Mouse (Mus musculus): ENCODE results near the gene Rnf8.
"Not testable (repeated sequence)": the region's sequence is repeated elsewhere in the genome, so short reads cannot be mapped to it uniquely, and the experiment has no call there.

Rnf8 gene

DNA sequence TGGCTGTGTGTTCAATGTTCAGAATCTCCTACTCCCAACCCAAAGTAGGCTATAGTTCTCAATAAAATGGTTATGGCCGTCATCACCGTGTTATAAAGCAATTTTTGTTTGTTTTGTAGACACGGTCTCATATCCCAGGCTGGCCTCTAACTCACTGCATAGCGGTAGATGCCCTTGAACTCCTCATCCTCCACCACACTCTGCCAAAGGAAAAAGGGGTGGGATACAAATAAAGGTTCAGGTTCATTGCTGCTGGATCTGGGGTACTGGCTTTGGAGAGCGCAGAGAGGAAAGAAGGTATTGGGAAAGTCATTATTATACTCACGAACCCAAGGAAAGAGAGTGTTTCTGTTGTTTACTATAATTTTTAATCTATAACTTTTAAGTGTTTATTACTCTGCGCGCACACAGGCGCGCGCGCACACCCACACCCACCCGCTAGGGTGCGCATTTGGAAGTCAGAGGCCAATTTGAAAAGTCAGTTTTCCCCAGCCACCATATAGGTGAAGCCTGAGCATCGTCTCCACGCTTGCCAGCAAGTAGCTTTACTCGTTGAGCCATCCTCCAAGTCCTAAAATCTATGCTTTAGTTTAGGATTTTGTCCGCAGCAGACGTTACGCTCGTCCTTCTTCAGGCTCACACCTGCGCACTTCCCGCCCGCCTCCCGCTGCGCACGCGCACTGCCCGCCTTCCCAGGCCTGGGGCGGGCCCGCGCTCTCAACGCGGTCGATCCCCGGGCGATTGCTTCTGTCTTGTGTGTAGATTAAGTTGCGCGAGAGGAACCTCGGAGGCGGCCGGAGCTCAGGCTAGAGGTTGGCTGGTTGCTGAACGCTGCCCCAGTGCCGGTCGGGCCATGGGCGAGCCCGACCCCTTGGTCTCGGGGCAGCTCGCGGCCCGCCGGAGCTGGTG lies at the start of gene Rnf8, which contains the start of gene Gm28043:
TSS of gene Rnf8 (plus strand) at position 676 of the 909 bp plus-strand sequence.
TSS of gene Gm28043 (plus strand) at position 762 of the 909 bp plus-strand sequence.
- peak; percentile 90 to 93 for DNase-seq (ENCODE audit: low spot score in 2 of 2)

DNA sequence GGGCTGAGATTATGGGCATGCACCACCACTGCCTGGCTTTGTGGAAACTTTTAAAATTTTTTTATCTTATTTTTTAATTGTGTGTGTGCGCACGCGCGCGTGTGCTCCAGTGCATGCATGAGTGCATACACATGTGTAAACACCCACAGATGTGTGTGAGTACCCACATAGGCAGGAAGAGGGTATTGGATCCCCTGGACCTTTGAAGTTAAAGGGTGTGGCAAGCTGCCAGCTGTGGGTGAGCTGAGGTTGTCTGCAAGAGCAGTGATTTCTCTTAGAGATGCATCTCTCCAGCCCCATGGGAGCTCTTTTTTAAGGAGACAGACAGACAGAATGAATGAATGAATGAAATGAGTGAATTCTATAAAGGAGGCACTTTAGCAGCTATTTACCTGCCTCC lies 49.1 kb upstream of the Rnf8 start:
- DNase-seq (ENCODE audit: low spot score in 2 of 2) = no peak

DNA sequence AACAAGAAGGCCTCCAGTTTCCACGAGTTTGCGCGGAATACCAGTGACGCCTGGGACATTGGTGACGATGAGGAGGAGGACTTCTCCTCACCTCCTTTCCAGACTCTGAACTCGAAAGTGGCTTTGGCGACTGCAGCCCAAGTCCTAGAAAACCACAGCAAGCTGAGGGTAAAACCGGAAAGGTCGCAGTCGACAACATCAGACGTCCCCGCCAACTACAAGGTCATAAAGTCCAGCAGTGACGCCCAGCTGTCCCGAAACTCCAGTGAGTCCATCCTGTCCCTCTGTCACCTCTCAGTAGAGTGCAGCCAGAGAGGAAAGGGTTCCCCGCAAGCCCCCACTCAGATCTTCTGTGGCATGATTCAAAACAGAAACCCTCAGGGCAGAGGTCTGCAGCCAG lies 46.2 kb upstream of the Rnf8 start:
- DNase-seq (ENCODE audit: low spot score in 2 of 2) = no peak

DNA sequence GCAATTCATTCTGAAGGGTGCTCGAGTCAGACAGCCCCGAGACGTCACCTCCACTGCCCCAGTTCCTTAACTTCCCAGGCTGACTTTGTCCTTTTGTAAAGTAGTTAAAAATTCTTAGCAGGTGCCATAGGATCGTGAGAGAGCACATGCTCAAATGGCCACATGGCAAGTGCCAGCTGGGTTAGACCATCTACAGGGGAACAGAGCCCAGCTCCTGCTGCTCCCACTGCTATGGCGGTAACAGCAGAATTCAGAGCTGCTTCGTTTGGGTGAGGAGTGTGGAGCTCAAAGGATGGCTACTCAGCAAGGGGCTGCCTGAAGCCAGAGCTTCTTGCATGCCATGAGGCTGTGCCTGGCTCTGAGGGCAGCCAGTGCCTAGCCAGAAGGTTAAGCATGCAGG lies 44.8 kb upstream of the Rnf8 start:
- no peak for DNase-seq (ENCODE audit: low spot score in 2 of 2)

DNA sequence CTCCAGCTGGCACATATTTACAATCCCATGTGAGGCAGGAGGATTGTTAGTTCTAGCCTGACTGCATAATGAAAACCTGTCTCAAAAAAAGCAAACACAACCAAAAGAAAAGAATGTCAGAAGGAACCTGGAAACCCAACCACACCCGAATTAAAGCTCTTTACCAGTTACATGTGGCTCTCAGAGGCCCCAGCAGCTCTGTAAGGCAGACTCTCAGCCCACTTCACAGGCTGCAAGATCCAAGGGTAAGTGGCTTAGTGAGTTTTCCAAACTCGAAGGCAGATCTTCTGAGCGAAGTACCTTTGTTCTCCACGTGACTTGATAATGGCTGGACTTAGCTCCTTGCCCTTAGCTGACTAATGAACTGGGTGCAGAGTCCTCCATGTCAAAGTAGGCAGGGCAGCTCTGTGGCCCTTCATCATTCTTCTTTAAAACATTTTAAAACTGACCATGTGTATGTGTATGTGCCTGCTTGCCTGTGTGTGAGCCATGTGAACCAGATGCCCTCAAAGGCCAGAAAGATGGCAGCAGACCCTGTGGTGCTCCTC lies 34.9 kb upstream of the Rnf8 start:
- DNase-seq (ENCODE audit: low spot score in 2 of 2) = no peak

DNA sequence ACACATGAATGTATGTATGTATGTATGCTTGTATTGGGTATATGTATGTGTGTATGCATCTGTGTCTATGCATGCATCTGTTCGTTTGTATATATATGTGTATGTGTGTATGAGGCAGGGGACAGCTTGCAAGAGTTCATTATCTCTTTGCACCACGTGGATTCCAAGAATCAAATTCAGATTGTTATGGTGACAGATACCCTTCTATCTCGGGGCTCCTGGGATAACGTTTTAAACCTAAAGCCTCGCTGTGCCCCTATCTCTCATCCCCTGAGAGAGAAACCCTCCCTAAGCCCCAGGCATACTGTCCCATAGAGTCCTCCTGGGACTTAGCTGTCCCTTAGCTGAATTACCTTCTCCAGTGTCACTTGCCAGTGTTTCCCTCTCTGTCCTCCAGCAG lies 31.0 kb upstream of the Rnf8 start:
- DNase-seq (ENCODE audit: low spot score in 2 of 2) = no peak

DNA sequence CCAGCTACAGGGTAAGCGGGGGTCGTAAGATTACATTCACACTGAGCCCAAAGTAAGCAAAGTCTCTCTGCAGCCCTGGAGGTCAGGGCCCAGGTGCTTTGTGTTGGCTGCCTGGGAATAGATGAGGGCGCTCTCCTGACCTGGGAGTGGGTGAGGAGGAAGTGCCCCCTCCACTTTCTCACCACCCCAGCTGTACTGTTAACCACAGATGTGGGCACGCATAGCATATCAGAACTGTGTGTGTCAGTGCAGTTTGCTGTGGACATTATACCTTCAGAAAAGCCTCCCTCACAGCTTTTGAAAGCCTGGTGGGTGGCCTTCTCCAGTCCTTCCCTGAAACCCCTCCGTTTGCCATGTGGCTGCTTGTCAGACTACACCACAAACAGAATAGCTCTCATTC lies 30.3 kb upstream of the Rnf8 start:
- DNase-seq (ENCODE audit: low spot score in 2 of 2) = peak; percentile 40 to 54

DNA sequence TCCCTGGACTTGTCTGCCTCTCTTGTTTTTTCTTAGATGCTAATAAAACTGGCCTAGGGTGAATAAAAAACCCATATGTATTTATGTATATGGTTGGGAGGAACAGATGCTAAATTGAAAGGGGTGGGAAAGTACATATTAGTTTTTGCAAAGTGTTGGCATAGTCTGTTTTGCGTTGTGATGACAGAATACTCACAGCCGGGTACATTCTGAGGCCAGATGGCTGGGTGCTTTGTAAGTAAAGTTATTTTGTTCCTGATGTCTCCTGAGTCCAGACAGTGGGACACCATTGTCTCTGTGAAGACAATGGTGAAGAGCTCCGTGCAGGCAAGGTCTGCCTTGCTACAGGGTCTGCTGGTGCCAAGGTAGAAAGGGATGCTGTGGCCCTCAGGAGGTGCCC lies 29.9 kb upstream of the Rnf8 start:
- no peak for DNase-seq (ENCODE audit: low spot score in 2 of 2)

DNA sequence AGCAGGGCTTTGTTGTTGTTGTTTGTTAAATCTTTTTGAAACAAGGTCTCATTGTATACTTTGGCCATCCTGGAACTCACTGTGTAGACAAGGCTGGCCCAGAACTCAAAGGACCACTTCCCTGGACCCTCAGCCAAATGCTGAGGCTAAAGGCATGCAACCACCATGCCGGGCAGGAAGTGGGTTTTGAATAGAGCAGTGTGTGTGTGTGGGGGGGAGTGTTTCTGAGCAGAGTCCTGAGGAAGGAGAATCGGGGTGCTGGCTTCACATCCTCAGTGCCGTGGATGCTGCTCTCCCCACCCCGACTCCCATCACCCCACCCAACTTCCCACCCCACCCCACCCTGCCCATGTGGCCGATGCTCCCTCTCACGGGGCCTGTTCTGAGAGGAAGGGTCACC lies 29.1 kb upstream of the Rnf8 start:
- DNase-seq (ENCODE audit: low spot score in 2 of 2) = peak; percentile 29 to 48

DNA sequence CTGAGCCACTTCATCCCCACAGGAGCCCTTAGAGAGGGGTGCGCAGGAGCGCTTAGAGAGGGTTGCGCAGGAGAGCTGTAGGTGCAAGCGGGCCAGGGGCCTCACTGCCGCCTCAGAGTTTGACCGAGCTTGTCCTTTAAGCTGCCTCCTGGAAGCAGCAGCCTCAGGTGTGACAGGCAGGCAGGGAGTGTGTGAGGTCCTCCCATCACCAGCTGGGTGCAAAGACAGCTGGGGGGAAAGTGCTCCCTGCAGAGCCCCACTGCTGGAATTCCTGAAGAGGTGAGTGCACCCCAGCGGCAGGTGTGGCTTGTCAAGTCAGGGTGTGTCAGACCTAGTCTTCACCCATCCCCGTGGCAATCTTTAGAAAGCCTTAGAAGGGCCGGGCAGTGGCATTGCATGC lies 27.7 kb upstream of the Rnf8 start:
- no peak for DNase-seq (ENCODE audit: low spot score in 2 of 2)

DNA sequence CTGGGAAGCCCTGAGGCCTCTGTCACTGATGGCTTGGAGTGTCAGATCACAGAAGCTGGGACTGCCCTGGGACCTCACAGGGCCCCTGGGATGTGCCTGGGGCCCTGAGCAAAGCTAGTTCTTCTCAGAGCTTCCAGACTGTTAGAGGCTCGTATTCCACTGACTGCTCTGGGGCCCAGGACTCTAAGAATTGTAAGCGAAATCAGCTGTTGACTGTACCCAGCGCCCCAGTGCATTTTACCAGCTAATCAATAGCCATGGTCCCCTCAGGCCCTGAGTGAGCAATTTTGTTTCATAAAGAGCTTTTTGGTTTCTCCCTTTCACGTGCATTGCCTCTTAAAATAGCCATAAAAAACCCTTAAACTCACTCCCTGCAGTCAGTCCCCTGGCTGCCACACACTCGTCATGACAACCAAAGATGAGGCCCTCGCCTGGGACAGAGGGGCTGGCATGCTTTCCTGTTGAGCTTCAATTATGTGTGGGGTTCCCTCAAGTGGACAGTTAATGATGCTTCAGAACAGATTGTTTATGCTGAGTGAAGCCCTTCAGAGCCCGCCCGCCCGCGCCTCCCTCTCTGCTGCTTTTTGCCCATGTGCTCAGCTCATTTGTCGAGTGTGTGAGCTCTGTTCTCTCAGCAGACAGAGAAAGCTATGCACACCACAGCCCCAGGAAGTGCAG lies 25.2 kb upstream of the Rnf8 start:
- DNase-seq (ENCODE audit: low spot score in 2 of 2) = no peak

DNA sequence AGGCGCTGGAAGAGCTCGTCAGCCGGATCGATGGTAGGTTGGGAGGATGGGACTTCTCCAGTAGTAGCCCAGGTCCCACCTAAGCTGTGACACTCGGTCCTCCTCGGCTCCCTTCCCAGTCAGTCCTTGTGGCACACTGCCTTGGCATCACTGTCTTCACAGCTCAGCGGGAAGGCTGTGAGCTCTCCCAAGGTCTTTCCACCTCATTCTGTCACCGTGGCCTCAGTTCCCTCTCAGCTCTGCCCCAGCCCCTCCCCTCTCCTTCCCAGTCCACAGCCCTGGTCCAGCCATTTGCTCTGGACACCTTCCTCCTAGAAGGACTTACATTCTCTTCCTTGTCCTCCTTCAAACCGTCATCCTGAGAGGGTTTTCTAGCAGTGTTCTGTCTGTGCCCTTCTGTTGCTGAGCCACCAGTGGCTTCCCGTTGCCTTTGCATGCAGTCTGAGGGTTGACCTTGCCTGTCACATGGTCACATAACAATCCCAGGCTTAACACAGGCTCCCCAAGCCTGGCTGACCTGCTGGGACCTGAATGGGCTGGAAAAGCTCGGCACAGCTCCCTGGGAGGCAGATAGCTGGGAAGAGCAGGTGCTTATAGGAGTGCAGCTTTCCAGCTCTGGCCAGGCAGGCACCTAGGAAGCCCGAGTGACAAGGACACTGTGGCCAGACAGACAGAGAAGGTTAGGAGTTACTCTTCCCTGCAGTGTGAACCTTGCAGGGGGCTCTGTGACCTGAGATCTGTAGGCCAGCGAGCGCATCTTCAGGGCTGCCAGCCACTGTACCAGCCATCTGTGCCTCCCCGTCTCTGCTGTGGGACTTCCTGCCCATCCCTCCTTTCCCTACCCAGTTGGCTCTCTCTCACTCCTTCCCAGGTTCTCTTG lies 18.5 kb upstream of the Rnf8 start:
- no peak for DNase-seq (ENCODE audit: low spot score in 2 of 2)

DNA sequence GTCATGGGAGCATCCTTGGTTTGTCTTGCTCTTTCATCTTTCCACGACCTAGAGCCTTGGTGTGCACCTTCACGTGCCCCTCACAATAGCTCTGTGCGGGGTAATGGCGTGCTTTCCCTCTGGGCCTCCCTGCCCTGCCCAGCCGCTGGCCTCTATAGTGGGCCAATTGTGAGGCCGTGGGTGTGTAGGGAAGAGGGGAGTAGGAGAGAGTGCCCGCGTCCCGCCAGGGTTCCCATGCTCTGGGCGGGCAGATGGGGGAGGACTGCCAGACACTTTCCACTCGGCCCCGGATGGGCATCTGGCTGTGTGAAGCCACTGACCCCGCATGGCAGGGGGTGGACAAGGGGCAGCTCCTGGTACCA lies 17.8 kb upstream of the Rnf8 start:
- DNase-seq (ENCODE audit: low spot score in 2 of 2) = no peak

DNA sequence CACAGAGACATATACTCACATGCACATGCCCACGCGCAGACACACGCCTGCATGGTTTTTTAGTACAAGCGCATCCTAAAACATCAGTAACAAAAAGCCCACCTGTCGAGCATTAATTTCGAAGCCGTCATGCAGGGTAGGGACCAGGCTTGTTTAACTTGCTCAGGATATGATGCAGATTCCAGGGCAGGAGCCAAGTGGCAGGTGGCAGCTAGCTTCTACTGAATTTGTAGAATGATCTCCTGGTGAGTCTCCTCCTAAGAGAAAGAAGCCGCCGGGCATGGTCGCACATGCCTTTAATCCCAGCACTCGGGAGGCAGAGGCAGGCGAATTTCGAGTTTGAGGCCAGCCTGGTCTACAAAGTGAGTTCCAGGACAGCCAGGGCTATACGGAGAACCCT lies 15.5 kb upstream of the Rnf8 start:
- no peak for DNase-seq (ENCODE audit: low spot score in 2 of 2)

DNA sequence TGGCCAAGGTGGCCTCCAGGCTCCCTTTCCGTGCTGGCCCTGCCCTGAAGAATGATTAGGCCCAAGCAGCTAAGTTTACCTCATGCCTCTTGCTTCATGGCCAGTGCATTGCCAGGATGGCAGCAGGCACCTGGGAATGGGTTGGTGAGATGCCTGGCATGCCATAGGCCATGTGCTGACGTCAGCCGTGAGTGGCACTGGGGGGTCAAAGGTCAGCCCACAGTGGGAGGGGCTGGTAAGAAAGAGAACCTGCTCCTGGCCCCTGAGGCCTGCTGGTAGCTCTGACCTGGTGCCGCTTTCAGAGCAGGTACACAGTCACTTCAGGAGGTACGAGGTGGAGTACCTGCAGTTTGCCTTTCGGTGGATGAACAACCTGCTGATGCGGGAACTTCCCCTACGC lies 15.1 kb upstream of the Rnf8 start:
- DNase-seq (ENCODE audit: low spot score in 2 of 2) = no peak

DNA sequence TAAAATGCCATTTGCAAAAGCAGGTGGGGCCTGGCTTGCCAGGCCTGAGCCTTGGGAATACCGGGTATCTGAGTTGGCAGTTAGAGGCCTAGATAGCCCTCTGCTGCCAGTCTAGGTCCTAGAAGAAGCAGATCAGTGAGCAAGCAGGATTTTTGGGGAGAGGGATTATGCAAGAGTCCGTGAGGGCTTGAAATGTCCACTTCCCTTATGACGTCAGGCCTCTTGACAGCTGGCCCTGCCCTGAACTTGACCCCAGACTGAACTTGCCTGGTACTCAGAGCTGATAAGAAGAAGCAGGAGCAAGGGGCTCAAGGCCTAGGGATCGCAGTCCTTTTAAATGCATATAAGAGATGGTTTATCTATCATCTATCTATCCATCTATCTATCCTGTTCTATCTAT lies 13.2 kb upstream of the Rnf8 start:
- no peak for DNase-seq (ENCODE audit: low spot score in 2 of 2)

DNA sequence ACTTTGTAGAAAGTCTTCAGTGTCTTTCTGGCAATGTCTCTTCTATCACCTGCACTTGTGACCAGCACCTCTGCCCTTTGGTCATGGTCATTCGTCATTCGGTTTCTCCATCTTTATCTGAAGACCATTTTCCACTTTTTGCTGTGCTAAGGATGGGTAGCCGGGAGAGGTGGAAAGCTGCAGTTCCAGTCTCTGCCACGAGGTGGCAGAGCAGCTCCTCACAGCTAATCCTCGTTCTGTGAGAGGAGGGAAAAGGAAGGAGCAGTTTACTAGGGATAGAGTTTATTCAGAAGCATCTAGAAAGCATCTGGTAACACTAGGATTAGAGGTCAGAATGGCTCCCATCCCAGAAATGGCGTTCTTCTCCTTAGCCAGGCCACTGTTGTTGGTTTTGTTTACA lies 11.3 kb upstream of the Rnf8 start:
- peak; percentile 22 to 56 for DNase-seq (ENCODE audit: low spot score in 2 of 2)

DNA sequence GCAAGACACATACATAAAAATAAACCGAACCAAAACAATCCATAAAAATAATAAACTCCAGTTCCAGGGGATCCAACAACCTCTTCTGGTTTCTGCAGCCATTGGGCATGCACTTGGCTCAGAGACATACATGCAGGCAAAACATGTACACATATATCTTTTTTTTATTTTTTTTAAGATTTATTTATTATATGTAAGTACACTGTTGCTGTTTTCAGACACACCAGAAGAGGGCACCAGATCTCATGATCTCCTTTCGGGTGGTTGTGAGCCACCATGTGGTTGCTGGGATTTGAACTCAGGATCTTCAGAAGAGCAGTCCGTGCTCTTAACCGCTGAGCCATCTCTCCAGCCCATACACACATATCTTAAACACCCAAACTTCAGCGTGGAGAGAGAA lies 1.1 kb upstream of the Rnf8 start:
- not testable (repeated sequence) for DNase-seq (ENCODE audit: low spot score in 2 of 2)

DNA sequence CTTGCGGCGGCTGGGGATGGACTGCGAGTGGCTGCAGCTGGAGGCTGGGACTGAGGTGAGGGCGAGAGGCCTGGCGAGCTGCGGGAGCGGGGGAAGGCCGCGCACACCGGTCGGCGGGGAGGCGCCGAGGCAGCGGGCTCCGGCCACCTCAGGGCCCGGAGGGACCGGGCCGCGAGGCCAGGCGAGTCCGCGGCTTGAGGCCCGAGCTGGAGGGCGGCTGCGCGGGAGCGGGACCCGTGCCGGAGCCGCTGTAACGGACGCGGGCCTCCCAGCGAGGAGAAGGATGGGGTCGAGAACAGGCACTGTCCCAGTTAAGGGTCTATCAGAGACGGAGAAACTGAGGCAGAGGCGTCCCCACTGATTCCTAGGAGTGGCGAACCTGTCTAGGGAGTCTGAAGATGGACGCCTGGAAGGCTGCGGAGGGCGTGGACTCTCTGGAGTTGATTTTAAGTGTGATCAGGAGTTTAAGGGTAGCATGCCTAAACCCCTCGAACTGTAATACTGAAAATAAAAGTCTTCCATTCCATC lies 498 bp downstream of the Rnf8 start:
- DNase-seq (ENCODE audit: low spot score in 2 of 2) = no peak

DNA sequence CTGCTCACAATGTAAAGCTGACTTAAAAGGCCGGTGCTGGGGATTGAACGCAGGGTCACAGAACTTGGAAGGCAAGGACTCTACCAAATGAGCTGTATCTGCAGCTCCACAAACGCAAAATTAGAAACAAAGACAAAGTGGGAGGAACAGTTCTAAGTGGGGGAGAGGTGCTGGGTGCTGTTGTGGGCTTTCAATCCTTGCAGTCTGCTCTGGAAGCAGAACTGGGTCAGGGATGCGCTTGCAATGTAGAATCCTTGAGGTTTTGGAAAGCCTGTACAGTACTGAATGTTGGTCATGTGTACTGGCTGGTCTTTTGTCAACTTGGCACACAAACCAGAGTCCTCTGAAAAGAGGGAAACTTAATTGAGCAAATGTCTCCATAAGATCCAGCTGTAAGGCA lies 1.0 kb downstream of the Rnf8 start:
- DNase-seq (ENCODE audit: low spot score in 2 of 2) = no peak

DNA sequence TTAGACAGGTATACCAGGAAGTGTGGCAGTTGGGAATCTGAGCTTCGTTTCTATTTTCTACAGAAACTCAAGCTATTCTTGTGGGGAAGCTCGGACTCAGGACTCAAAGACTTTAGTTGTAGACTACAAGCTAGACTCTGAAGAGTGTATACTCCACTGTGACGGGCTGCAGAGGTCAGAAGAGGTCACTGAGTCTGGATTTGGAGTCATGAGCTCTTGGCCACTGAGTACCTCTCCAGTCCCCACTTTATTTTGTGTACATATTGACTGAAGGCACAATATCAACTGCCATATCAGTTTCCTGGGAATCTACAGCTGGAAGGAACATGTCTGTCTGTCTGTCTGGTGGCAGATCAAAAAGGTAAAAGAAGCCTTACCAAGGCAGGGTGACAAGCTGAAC lies 4.6 kb downstream of the Rnf8 start:
- no peak for DNase-seq (ENCODE audit: low spot score in 2 of 2)

DNA sequence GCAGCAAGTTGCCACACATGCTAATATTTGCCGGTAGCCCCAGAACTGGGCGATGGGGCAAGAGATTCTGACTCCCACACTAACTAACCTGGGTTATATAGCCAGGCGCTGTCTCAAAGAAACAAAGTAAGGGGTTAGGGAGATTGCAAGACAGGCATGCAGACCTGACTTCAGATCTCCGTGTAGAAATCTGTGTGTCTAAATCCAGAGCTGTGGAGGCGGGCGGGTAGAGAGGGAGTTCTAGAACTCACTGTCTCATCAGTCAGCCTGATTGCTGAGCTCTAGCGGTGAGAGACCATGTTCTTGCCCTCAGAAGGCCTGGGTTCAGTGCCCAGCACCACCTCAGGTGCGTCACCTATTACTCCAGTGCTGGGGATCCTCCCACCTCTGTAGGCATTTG lies 8.9 kb downstream of the Rnf8 start:
- no peak for DNase-seq (ENCODE audit: low spot score in 2 of 2)
